Mouse (Mus musculus) lung, embryonic 14.5 days (tissue): ENCODE data around the gene Olfr1344. TPM values are rescaled to one million over a fixed set of nuclear protein-coding genes. Genes with fewer than 3 reads are reported as not detected.
A peak's percentile ranks its signal among the peaks of the same experiment; 100 is the strongest.

ENCODE experiments used
- ATAC-seq: fragments of 200-750 bp; cut with Nextera tagmentation; 2 replicates; pipeline ENCODE4 v1.8.0; 2017; ENCODE audit warnings: mild to moderate bottlenecking, moderate TSS enrichment, moderate library complexity; ENCODE audit not compliant: insufficient read depth
- DNase-seq: peaks from one replicate; pipeline ENCODE4 v3.0.0-alpha.2; 2015
- H3K27ac ChIP-seq: fragments of 300-500 bp; sonication (generic); 2 replicates; pipeline ENCODE4 v1.5.1; 2014; ENCODE audit warnings: low read depth, mild to moderate bottlenecking, moderate library complexity
- H3K27me3 ChIP-seq: fragments of 300-500 bp; sonication (generic); 2 replicates; pipeline ENCODE4 v1.6.1; 2014; ENCODE audit warnings: low read length, control low read depth; ENCODE audit not compliant: insufficient read depth
- H3K36me3 ChIP-seq: fragments of 300-500 bp; sonication (generic); 2 replicates; pipeline ENCODE4 v1.6.1; 2014; ENCODE audit warnings: control low read depth; ENCODE audit not compliant: insufficient read depth
- H3K4me1 ChIP-seq: fragments of 300-500 bp; sonication (generic); 2 replicates; pipeline ENCODE4 v1.6.1; 2014; ENCODE audit warnings: antibody characterized with exemption, control low read depth; ENCODE audit not compliant: insufficient read depth
- H3K4me2 ChIP-seq: fragments of 300-500 bp; sonication (generic); 2 replicates; pipeline ENCODE4 v1.6.1; 2014; ENCODE audit warnings: mild to moderate bottlenecking
- H3K4me3 ChIP-seq: fragments of 300-500 bp; sonication (generic); 2 replicates; pipeline ENCODE4 v1.5.1; 2014; ENCODE audit warnings: low read depth, low read length
- H3K9ac ChIP-seq: fragments of 300-500 bp; sonication (generic); 2 replicates; pipeline ENCODE4 v1.6.1; 2014
- H3K9me3 ChIP-seq: fragments of 300-500 bp; sonication (generic); 2 replicates; pipeline ENCODE4 v1.6.1; 2016; ENCODE audit warnings: low read depth, low read length, control low read depth
- CTCF ChIP-seq: IDR thresholded peaks from 2 replicates; pipeline ENCODE4 v1.5.1; 2016; ENCODE audit warnings: antibody characterized with exemption, low read depth
- WGBS: fragments of 180-500 bp; shearing (Covaris S2); extraction: QIAGEN DNeasy Blood & Tissue Kit; methylation state at CpG from one replicate; pipeline ENCODE4 v1.1.7; 2014; 5-methylcytosine and 5-hydroxymethylcytosine counted together
- polyA plus RNA-seq: library from polyadenylated mRNA; unstranded; fragments of >200 nt; fragmentation: Nextera tagmentation; extraction: Ambion mirVana; gene quantifications from 2 replicates; pipeline ENCODE4 v1.2.1, GENCODE M21; 2014

Gene Olfr1344
- polyA plus RNA-seq, 1 experiment from 2014 or later, result not detected

DNA sequence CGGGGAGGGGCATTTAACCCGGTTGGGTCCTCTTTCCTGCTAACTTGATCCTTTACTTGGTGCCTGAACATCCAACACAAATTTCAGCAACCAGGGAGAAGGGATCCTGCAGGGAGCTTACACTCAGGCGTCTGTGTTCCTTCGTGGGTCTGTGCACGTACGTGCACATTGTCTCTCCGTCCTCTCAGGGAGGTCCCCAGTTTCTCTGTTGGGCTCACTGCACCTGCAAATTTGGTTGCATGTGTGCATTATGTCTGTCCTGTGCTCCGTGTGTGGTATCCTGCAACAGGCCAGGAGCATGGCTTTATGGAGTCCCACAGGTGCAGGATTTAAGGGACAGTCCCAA lies 23.1 kb upstream of the Olfr1344 start:
- no peak for ATAC-seq
- no peaks in the 10 kb centered on the region for H3K27me3 ChIP-seq
- no peak overlapping the region for H3K4me3 ChIP-seq
- no peaks in the 10 kb centered on the region for H3K36me3 ChIP-seq
- WGBS, result 17% methylated on average over 8 of the region's 8 CpGs
- no peaks in the 10 kb centered on the region for H3K4me1 ChIP-seq
- no peak overlapping the region for H3K27ac ChIP-seq
- no peak for TF ChIP-seq CTCF
- H3K4me2 ChIP-seq, result no peak overlapping the region
- H3K9ac ChIP-seq, result no peak overlapping the region
- DNase-seq, result no peak
- no peaks in the 10 kb centered on the region for H3K9me3 ChIP-seq

DNA sequence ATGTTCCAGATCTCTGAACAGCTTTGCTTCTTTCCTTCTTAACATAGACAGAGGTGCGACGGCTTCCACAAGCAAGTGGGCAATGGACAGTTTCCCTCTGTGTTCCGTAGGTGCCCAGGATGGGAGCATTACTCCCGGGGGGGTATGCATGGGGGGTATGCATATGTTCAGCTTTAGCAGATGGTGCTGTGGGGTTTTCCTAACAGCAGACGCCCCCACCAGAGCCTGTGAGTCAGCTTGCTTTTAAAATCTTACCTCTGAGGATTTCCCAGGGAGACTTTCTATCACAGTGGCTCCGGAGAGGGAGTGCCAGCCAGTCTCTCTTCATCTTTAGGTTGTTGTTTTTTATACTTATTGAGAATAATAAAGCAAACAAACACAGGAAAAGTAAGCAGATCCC lies 18.6 kb upstream of the Olfr1344 start:
- H3K27ac ChIP-seq, result no peak overlapping the region
- no peaks in the 10 kb centered on the region for H3K27me3 ChIP-seq
- no peak for ATAC-seq
- TF ChIP-seq CTCF, result no peak
- no peaks in the 10 kb centered on the region for H3K4me1 ChIP-seq
- H3K9me3 ChIP-seq, result no peaks in the 10 kb centered on the region
- DNase-seq, result no peak
- H3K4me3 ChIP-seq, result no peak overlapping the region
- H3K36me3 ChIP-seq, result no peaks in the 10 kb centered on the region
- H3K9ac ChIP-seq, result no peak overlapping the region
- no peak overlapping the region for H3K4me2 ChIP-seq
- 81% methylated on average over 6 of the region's 6 CpGs for WGBS

GRCm38 (mm10) chr7:6429381-6429780 lies 9.1 kb upstream of the Olfr1344 start:
- no peak overlapping the region for H3K4me2 ChIP-seq
- WGBS, result 85% methylated on average over 3 of the region's 3 CpGs
- TF ChIP-seq CTCF, result no peak
- no peak for ATAC-seq
- H3K9ac ChIP-seq, result no peak overlapping the region
- H3K4me3 ChIP-seq, result no peak overlapping the region
- no peaks in the 10 kb centered on the region for H3K9me3 ChIP-seq
- no peaks in the 10 kb centered on the region for H3K27me3 ChIP-seq
- no peaks in the 10 kb centered on the region for H3K36me3 ChIP-seq
- no peaks in the 10 kb centered on the region for H3K4me1 ChIP-seq
- no peak for DNase-seq
- H3K27ac ChIP-seq, result no peak overlapping the region

DNA sequence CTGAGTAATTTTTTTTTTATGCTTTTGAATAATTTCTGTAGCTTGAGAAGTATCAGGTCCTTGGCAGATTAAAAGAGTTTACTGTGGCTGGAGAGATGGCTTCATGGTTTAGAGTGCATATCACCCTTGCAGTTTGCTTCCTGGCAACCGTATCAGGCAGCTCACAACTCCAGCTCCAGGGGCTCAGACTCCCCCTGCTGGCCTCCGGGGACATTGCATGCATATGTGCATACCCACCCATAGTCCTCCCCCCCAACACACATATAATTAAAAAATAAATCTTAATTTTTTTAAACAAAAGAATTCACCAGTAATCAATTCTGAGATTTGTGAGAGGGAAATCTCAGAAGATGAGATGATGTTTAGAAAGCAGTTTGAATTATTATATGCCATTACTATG lies 8.1 kb upstream of the Olfr1344 start:
- no peak overlapping the region for H3K9ac ChIP-seq
- H3K4me3 ChIP-seq, result no peak overlapping the region
- H3K4me1 ChIP-seq, result no peaks in the 10 kb centered on the region
- peak; percentile 60 for TF ChIP-seq CTCF
- ATAC-seq, result no peak
- 38% methylated on average over 2 of the region's 2 CpGs for WGBS
- H3K36me3 ChIP-seq, result no peaks in the 10 kb centered on the region
- H3K27ac ChIP-seq, result no peak overlapping the region
- H3K9me3 ChIP-seq, result no peaks in the 10 kb centered on the region
- no peak overlapping the region for H3K4me2 ChIP-seq
- DNase-seq, result peak; percentile 31
- no peaks in the 10 kb centered on the region for H3K27me3 ChIP-seq

DNA sequence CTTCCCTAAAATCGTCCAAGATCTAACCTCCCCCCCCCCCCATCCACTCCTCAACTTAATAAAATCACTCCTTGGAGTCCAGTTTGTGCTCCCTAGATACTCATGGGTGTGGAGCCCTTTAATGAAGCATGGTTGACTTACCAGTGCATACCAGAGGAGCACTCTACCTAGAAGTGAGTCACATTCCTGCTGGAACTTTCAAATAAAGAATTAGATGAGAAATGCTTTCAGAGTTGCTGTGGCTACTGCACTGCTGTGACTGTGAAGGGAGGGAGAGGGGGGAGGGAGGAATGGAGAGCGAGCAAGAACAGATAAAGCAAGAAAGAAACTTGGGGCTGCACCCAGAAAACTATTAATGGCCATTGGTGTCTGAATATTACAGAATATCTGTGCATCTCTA lies 2.7 kb downstream of the Olfr1344 start:
- TF ChIP-seq CTCF, result no peak
- H3K36me3 ChIP-seq, result no peaks in the 10 kb centered on the region
- H3K4me1 ChIP-seq, result no peaks in the 10 kb centered on the region
- ATAC-seq, result no peak
- no peak overlapping the region for H3K4me2 ChIP-seq
- no peaks in the 10 kb centered on the region for H3K27me3 ChIP-seq
- no peak overlapping the region for H3K9ac ChIP-seq
- 60% methylated on average over 2 of the region's 2 CpGs for WGBS
- no peaks in the 10 kb centered on the region for H3K9me3 ChIP-seq
- H3K4me3 ChIP-seq, result no peak overlapping the region
- H3K27ac ChIP-seq, result no peak overlapping the region
- no peak for DNase-seq

DNA sequence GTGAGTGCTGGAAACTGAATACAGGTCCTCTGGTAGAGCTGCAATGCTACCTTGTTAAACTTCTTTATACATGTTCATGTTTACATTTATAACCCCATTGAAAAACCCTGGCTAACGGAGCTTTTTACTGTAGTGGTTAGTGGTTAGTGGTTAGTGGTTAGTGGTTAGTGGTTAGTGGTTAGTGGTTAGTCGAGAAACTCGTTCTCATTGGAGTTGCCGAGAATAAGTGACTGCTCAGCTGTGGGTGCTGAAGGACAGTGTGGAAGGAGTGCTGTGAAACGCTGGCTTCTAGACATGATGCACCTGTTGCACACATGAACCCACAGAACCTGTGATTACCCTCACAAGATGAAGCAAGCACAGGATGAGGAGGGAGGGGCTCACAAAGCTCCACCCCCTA lies 9.3 kb downstream of the Olfr1344 start:
- no peak overlapping the region for H3K27ac ChIP-seq
- H3K4me2 ChIP-seq, result no peak overlapping the region
- H3K36me3 ChIP-seq, result no peaks in the 10 kb centered on the region
- no peak overlapping the region for H3K9ac ChIP-seq
- ATAC-seq, result no peak
- H3K9me3 ChIP-seq, result no peaks in the 10 kb centered on the region
- DNase-seq, result no peak
- TF ChIP-seq CTCF, result no peak
- 80% methylated on average over 5 of the region's 5 CpGs for WGBS
- H3K27me3 ChIP-seq, result no peaks in the 10 kb centered on the region
- H3K4me3 ChIP-seq, result no peak overlapping the region
- H3K4me1 ChIP-seq, result no peaks in the 10 kb centered on the region

GRCm38 (mm10) chr7:6455868-6456267 lies 17.4 kb downstream of the Olfr1344 start, which contains the start of gene Olfr1336:
Gene Olfr1336, plus strand, starts transcription at chr7:6456168.
- TF ChIP-seq CTCF, result no peak
- H3K27me3 ChIP-seq, result no peaks in the 10 kb centered on the region
- H3K4me2 ChIP-seq, result no peak within 1 kb of the TSS
- no peak within 1 kb of the TSS for H3K27ac ChIP-seq
- H3K9me3 ChIP-seq, result no peaks in the 10 kb centered on the region
- ATAC-seq (no peak), DNase-seq (no peak)
- H3K36me3 ChIP-seq, result no peaks in the 10 kb centered on the region
- no peak within 1 kb of the TSS for H3K9ac ChIP-seq
- no peaks in the 10 kb centered on the region for H3K4me1 ChIP-seq
- H3K4me3 ChIP-seq, result no peak within 1 kb of the TSS

- no peak for TF ChIP-seq CTCF
- H3K4me1 ChIP-seq, result no peaks in the 10 kb centered on the region
- WGBS, result 34% methylated on average over 3 of the region's 3 CpGs
Measured at GRCm38 (mm10) chr7:6456399-6456798, 17.9 kb downstream of the Olfr1344 start.

More at GRCm38 (mm10) chr7:6456399-6456798, 17.9 kb downstream of the Olfr1344 start:
- no peaks in the 10 kb centered on the region for H3K27me3 ChIP-seq
- no peaks in the 10 kb centered on the region for H3K36me3 ChIP-seq
- ATAC-seq (no peak), DNase-seq (peak; percentile 42)
- no peak overlapping the region for H3K4me2 ChIP-seq
- H3K27ac ChIP-seq, result no peak overlapping the region
- no peak overlapping the region for H3K4me3 ChIP-seq
- H3K9ac ChIP-seq, result no peak overlapping the region
- no peaks in the 10 kb centered on the region for H3K9me3 ChIP-seq
